Mouse (Mus musculus): ENCODE measurements around the gene Cd200r2.
"Not testable (repeated sequence)": the region's sequence is repeated elsewhere in the genome, so short reads cannot be mapped to it uniquely, and the experiment has no call there.

Gene Cd200r2

DNA sequence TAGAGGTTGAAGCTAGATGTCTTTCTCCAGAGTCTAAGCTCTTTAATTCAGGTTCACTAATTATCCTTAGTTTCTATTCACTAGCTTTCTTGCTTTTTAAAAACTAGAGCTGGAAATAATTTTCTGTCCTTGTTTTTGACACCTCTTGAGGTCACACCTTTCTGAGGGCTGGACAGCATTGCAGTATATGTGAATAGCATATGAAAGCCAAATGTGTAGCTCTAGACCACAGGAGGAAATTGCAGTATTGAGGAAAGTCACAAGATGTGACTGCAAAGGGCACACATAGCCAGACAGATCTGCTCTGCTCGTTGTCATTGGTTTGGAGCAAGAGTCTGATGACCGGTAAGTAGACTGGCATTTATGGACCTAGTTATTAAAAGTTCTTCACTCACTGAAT lies at the start of gene Cd200r2:
Gene Cd200r2, plus strand, starts transcription at position 301 of the 400 bp plus-strand sequence.
- no peak for DNase-seq

DNA sequence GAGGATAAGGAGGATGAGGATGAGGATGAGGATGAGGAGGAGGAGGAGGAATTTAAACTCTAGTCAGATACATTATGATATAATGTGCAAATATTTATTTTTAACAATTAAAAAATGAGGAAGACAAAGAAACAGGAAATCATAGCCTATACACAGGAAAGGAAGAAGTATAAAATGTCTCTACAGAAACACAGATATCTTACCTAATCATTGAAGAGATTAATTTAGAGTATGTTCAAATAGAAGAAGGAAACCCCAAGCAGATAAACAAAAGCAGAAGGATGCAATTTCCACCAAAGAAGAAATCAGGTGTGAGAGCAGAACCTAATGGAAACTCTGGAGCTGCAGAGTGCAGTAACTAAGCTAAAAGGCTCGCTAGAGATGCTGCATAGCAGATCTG lies 48.9 kb upstream of the Cd200r2 start:
- DNase-seq: no peak

DNA sequence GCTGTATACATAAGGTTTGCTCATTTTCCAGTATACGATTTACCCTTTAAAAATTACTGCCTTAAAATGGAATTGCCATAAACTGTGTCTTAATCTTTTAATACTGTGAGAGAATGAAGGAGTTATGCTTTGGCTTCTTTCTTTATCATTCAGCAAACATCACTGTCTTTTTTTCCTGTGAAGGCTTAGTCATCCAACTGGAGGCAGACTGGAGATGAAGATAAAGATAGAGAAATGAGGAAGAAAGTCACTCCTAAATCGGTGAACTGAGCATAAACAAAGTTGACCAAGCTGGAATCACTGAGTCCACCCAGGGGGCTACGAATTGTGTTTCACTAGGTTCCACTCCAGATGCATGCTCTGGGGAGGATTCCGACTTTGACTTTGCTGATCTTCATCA lies 46.4 kb upstream of the Cd200r2 start:
- no peak for DNase-seq

DNA sequence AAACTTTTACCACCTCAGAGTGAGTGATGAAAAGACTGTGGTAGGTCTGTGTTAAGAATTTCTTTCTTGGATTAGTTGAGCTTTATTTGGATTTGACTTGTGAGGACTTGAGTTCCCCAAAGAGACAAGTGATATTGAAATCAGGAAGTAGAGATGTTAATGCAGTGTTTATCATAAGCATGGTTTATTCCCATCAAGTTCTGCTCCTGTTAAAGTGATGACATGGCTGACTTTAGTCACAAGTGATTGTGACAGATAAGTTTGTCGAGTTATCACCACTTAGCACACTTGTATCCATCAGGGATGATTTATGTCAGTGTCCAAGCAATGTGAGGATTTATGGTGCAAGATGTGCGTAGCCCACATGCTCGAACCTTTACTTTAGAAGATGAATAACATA lies 34.6 kb upstream of the Cd200r2 start:
- no peak for DNase-seq

DNA sequence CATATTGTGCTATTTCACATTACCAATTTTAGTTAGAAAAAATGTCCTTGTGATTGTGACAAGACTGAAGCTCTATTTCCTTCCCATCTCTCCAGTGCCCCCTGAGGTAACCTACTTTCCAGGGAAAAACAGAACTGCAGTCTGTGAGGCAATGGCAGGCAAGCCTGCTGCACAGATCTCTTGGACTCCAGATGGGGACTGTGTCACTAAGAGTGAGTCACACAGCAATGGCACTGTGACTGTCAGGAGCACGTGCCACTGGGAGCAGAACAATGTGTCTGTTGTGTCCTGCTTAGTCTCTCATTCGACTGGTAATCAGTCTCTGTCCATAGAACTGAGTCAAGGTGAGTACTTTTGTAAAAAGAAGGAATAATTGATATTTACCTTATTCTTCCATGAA lies 33.7 kb upstream of the Cd200r2 start:
- not testable (repeated sequence) for DNase-seq

DNA sequence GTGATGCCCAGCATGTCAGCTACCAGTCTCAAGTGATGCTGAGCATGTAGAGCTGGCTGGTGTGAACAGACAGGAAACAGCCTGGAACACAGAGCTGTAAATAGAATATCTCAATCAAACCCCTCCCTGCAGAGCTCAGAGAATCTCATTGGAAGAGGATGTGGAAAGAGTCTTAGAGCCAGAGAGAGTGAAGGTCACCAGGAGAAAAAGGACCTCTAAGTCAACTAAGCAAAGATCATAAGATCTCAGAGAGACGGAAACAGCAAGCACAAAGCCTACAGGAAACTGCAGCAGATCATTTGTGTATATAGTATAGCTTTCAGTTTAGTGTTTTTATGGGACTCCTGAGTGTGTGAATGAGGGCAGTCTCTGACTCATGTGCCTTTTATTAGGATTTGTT lies 8.3 kb downstream of the Cd200r2 start:
- DNase-seq: no peak

DNA sequence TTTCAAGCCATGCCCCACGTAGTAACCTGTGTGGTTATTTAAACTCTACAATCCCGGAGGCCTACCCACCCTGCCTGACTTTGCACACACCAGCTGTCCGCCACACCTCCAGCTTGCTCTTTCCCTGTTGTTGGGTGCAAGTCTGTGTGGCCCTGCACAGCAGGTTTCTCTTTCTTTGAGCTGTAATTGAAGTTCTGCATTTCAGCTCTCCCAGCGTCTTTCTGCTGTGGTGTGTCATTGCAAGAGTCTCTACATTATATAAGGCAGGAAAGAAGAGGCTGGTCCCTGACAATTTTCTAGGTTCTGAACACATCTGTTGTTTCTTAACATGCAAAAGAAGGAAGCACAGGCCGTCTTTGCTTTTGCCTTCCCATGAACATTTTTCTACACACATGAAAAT lies 9.7 kb downstream of the Cd200r2 start:
- no peak for DNase-seq

DNA sequence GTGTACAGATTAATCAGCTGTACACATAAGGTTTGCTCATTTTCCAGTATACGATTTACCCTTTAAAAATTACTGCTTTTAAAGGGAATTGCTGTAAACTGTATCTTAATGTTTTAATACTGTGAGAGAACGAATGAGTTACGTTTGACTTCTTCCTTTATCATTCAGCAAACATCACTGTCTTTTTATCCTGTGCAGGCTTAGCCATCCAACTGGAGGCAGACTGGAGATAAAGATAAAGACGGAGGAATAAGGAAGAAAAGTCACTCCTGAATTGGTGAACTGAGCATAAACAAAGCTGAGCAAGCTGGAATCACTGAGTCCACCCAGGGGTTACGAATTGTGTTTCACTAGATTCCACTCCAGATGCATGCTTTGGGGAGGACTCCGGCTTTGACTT lies 10.7 kb downstream of the Cd200r2 start:
- no peak for DNase-seq

DNA sequence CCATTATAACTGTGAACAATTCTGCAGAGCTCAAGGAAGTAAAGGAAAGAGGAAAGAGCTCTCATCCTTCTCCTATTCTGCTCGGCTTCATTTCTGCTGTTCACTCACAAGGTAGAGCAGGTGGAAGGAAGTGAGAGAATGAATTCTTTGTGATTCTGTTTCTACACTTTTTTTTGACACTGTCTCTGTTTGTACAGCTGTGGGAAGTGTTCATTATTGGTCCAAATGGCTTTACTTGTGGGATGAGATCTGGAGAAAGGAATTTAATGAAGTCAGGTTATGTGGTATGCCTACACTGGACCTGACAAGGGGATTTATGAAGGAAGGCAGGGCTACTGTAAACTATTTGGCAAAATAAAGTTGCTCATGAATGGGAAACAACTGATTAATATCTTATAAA lies 23.9 kb downstream of the Cd200r2 start:
- no peak for DNase-seq

DNA sequence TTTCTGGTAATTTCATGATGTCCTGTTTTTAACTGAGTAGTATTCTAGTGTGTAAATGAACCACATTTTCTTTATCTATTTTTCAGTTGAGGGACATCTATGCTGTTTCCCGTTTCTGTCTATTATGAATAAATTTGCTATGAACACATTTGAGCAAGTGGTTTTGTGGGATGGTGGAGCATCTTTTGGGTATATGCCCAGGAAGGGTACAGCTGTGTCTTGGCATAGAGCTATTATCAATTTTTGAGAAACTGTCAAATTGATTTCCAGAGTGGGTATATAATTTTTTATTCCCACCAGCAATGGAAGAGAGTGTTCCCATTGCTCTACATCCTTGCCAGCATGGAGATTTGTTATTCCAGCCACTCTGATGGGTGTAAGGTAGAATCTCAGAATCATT lies 65.1 kb downstream of the Cd200r2 start:
- DNase-seq: no peak

DNA sequence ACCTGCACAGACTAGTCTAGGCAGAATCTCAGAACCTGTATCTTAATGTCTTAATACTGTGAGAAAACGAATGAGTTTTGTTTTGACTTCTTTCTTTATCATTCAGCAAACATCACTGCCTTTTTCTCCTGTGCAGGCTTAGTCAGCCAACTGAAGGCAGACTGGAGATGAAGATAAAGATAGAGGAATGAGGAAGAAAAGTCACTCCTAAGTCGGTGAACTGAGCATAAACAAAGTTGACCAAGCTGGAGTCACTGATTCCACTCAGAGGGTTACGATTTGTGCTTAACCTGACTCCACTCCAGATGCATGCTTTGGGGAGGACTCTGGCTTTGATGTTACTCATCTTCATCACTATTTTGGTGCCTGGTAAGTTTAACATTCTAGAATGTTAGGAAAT lies 76.6 kb downstream of the Cd200r2 start, which contains the start of gene Cd200r3:
Gene Cd200r3, plus strand, starts transcription at position 211 of the 400 bp plus-strand sequence.
- DNase-seq: no peak

DNA sequence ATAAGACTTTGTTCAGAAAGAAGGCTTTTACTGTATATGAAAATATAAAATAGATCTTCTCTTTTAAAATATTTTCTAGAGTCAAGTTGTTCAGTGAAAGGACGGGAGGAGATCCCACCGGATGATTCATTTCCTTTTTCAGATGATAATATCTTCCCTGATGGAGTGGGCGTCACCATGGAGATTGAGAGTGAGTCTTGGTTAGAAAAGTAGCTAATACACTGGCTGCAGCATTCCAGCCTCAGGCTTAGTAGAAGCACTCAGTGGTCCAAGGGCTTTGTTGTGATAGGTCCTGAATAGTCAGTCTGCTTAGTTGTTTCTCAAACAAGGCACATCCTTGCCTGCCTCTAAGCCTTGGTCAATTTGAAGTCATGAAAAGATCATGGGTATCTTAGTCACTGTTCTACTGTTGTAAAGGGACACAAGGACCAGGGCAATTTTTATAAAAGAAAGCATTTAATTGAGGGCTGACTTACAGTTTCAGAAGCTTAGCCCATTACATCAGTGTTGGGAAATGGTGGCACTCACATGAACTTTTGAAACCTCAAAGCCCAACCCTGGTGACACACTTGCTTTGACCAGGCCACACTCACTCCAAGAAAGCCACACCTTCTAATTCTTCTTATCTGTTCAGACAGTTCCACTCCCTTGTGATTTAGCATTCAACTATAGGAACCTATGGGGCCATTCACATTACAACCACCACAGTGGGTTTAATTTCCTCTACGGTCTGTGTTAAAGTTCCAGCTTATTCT lies 84.6 kb downstream of the Cd200r2 start:
- no peak for DNase-seq

DNA sequence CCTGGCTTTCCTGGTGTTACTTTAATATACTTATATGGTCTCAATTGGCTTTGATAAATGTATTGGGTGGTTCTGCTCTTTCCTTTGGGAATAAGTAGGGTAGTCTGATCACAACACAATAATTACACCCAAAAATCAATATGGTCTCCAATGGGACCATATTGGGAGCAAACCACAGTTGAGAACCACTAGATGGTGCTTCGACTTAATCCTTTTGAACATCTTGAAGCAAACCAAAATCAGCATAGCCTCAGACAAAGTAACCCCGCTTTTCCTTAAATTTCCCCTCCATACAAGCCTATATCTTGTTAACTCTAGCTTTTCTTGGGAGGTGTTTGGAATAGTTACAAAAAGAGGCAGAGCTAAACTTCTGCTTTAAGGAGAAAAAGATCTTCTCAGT lies 95.4 kb downstream of the Cd200r2 start:
- DNase-seq: no peak

DNA sequence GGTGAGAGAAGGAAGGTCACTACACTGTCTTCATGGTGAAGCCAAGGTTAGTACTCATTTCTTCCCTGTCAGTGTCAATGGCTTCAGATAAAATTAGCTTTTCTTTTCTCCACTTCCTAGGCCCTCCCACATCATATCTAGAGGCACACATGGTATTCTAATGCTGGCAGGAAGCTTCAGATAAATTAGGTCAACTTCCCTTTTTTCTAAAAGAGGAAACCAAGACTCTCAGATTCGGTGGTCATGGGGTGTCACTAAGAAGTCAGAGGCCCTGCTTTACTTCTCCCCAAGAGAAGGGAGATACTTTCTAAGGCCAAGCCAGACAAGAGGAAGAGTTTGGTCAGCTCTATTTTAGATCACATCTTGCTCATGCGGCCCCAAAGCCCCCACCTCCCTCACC lies 95.9 kb downstream of the Cd200r2 start:
- DNase-seq: no peak

DNA sequence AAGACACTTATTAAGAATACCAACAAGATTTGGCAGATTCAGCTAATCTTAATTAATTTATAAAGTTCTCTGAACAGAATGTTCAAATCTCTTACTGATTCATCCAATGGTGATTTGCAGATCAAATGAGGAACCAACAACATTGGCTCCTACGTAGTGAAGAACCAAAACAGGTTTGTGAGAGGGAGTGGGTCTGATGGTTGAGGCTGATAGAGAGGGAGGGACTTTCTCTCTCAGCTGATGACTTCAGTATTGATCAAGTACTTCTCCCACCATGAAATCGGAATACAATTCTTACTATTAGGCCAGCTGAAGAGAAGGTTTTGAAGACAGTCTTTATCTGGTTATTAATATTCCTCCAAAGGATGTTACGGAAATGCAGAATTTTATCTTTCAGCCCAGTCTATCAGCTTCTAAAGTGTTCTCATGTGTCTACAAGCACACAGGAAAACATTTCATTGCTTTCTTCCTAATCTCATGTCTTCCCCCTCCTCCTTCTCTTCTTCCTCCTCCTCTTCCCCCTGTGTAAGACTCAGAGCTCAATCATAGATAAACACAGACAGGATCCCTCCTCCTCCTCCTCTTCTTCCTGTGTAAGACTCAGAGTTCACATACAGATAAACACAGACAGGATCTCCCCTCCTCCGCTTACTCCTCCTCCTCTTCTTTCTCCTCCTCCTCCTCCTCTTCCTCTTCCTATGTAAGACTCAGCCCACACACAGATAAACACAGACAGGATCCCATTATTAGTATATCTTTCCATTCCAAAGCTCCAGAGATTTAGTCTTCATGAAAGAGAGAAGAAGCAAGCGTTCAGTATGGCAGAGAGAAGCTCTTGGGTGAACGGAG lies 97.9 kb downstream of the Cd200r2 start:
- DNase-seq: no peak

DNA sequence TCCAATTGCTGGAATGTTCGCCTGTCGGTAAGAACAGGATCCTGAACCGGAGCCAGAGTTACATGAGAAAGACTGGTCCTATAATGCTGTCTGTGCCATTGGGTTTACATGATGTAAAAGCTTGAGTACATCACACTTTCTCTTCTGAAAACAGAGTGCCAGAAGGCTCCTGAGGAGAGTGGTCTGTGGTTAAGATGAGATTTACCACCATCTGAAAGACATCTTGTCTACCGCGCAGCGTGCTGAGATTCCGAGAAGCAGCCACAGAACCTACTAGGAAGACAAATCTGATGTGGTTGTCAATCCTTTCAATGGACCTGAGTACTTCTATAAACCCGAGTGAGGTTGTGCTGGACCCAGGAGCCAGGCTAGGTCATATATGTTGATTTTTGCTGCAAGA lies 98.5 kb downstream of the Cd200r2 start:
- DNase-seq: no peak

All from cerebellum, adult 11 months (tissue).